In genomic region chr1:120154232-120154631, GRCm38 (mm10) we compare ENCODE assay signal across 9 mouse cellular contexts. TPM values are rescaled to one million over a fixed set of nuclear protein-coding genes. Genes with fewer than 3 reads are reported as not detected.
A peak's percentile ranks its signal among the peaks of the same experiment; 100 is the strongest.
DNase-seq lines count a peak whose midpoint lies in the region; ATAC-seq and TF ChIP-seq lines count a peak whose summit lies in the region.
"Had no signal": no experiment of that assay in that cellular context is flagged by ENCODE, and none has a peak within 500 bp of the region (broad histone marks: within the 10 kb centered on the region; RNA-seq: fewer than 3 reads in every experiment).

No protein-coding gene starts in this region.

- intact Hi-C loops in gastrocnemius, postnatal 36 days (cut with DNase I) = no loop called here

- TF ChIP-seq CTCF in embryonic fibroblast, embryonic 13.5 days (IDR thresholded peaks at IDR 0.05; ENCODE audit: borderline replicate concordance, insufficient read depth, low read length) = peak; percentile 21; the same call in 1 of the 2 replicates

- DNase-seq in gastrocnemius, postnatal 10 days = peak; percentile 30
- no peak for DNase-seq in gastrocnemius, postnatal 36 days
- peak; percentile 29 for DNase-seq in ovary, postnatal 14 days (ENCODE audit: low spot score)
- no peak for DNase-seq in ovary, postnatal 10 days (ENCODE audit: low spot score)
- peak; percentile 19 for DNase-seq in MN1 (ENCODE audit: low spot score)
- no peak for DNase-seq in right cerebral cortex, adult 18-20 months

- TF ChIP-seq POLR2A in embryonic fibroblast, embryonic 13.5 days (IDR thresholded peaks at IDR 0.05; ENCODE audit: low read depth, low read length) = no peak

- no peaks in the 10 kb centered on the region for H3K4me1 ChIP-seq in embryonic fibroblast, embryonic 13.5 days (ENCODE audit: control insufficient read depth, insufficient read depth, low read length)

- ATAC-seq in megakaryocyte-erythroid progenitor cell, adult 5-6 weeks (replicated peaks; ENCODE audit: low FRiP score, low TSS enrichment, poor library complexity, severe bottlenecking) = peak; percentile 81

- no peak overlapping the region for H3K27ac ChIP-seq in embryonic fibroblast, embryonic 13.5 days (ENCODE audit: insufficient read depth, low read length)

- no peak overlapping the region for H3K4me3 ChIP-seq in embryonic fibroblast, embryonic 13.5 days (ENCODE audit: insufficient read depth, low read length)
- H3K4me3 ChIP-seq: myocyte had no signal

RNA-seq across cellular contexts. Expression of gene 3110009E18Rik, which starts 33.2 kb away (rescaled TPM):
- total RNA-seq in gastrocnemius, postnatal 10 days (2021) = 1 to 10 TPM; 5.7 to 7.3 TPM
- 1 to 10 TPM; 3.2 to 4.8 TPM for total RNA-seq in gastrocnemius, postnatal 36 days (2021)
- 4.0 and 7.2 TPM in 2 replicates for polyA plus RNA-seq in embryonic fibroblast, embryonic 13.5 days (2011; ENCODE audit: insufficient read length, low read depth, missing spikeins)
- total RNA-seq in megakaryocyte-erythroid progenitor cell, adult 5-6 weeks (2014; fragmentation: Nextera tagmentation) = 9.2 and 20.1 TPM in 2 replicates
- 1.7 and 11.7 TPM in 2 replicates for total RNA-seq in megakaryocyte-erythroid progenitor cell, adult 5-6 weeks (2017)

RNA-seq across cellular contexts. Expression of gene Dbi, which starts 33.4 kb away (rescaled TPM):
- 100 to 1,000 TPM; 254 to 263 TPM for total RNA-seq in gastrocnemius, postnatal 10 days (2021)
- 100 to 1,000 TPM; 143 to 145 TPM for total RNA-seq in gastrocnemius, postnatal 36 days (2021)
- 267 and 293 TPM in 2 replicates for polyA plus RNA-seq in embryonic fibroblast, embryonic 13.5 days (2011; ENCODE audit: insufficient read length, low read depth, missing spikeins)
- total RNA-seq in megakaryocyte-erythroid progenitor cell, adult 5-6 weeks (2014; fragmentation: Nextera tagmentation) = 120 and 154 TPM in 2 replicates
- 135 and 188 TPM in 2 replicates for total RNA-seq in megakaryocyte-erythroid progenitor cell, adult 5-6 weeks (2017)

Comparison
In these comparisons a context has a peak if more than half of its experiments do, and no peak if none do; other contexts are left out.
1. DNase-seq: peak in gastrocnemius, postnatal 10 days (single experiment), ovary, postnatal 14 days (single experiment) and MN1 (single experiment); none in gastrocnemius, postnatal 36 days (0 of 2), ovary, postnatal 10 days (single experiment) and right cerebral cortex, adult 18-20 months (single experiment).